Mouse (Mus musculus): Measurements from ENCODE around the gene Pip4k2b.
"Not testable (repeated sequence)": the region's sequence is repeated elsewhere in the genome, so short reads cannot be mapped to it uniquely, and the experiment has no call there.

Pip4k2b gene

GRCm38 (mm10) chr11:97714784-97715760 lies 29.4 kb downstream of the Pip4k2b start:
- no peak for DNase-seq (ENCODE audit: low spot score)

- no peak for DNase-seq (ENCODE audit: low spot score)
Observed at GRCm38 (mm10) chr11:97714356-97714755, 30.1 kb downstream of the Pip4k2b start.

GRCm38 (mm10) chr11:97713896-97714295 lies 30.6 kb downstream of the Pip4k2b start:
- no peak for DNase-seq (ENCODE audit: low spot score)

GRCm38 (mm10) chr11:97712286-97712685 lies 32.2 kb downstream of the Pip4k2b start:
- DNase-seq (ENCODE audit: low spot score), result no peak

- DNase-seq (ENCODE audit: low spot score), result no peak
Observed at GRCm38 (mm10) chr11:97711200-97711900, 33.2 kb downstream of the Pip4k2b start.

- not testable (repeated sequence) for DNase-seq (ENCODE audit: low spot score)
Observed at GRCm38 (mm10) chr11:97710067-97710466, 34.4 kb downstream of the Pip4k2b start.

- DNase-seq (ENCODE audit: low spot score), result peak; percentile 93
Observed at GRCm38 (mm10) chr11:97703039-97703826, 41.3 kb downstream of the Pip4k2b start, which contains the start of gene Psmb3. Psmb3 (plus strand) TSS chr11:97703399.

GRCm38 (mm10) chr11:97702393-97702745 lies 42.1 kb downstream of the Pip4k2b start:
- DNase-seq (ENCODE audit: low spot score), result peak; percentile 72

- DNase-seq (ENCODE audit: low spot score), result no peak
Observed at GRCm38 (mm10) chr11:97701581-97702392, 42.7 kb downstream of the Pip4k2b start.

- DNase-seq (ENCODE audit: low spot score), result no peak
Observed at GRCm38 (mm10) chr11:97700746-97701580, 43.5 kb downstream of the Pip4k2b start.

- no peak for DNase-seq (ENCODE audit: low spot score)
Observed at GRCm38 (mm10) chr11:97700003-97700745, 44.3 kb downstream of the Pip4k2b start, which contains the start of gene Pcgf2. Pcgf2 (minus strand) TSS chr11:97700497.

GRCm38 (mm10) chr11:97699626-97700002 lies 44.9 kb downstream of the Pip4k2b start:
- DNase-seq (ENCODE audit: low spot score), result no peak

- no peak for DNase-seq (ENCODE audit: low spot score)
Observed at GRCm38 (mm10) chr11:97698741-97699611, 45.5 kb downstream of the Pip4k2b start.

GRCm38 (mm10) chr11:97697891-97698529 lies 46.5 kb downstream of the Pip4k2b start:
- no peak for DNase-seq (ENCODE audit: low spot score)

GRCm38 (mm10) chr11:97697199-97697890 lies 47.2 kb downstream of the Pip4k2b start:
- DNase-seq (ENCODE audit: low spot score), result no peak

GRCm38 (mm10) chr11:97696669-97697068 lies 47.8 kb downstream of the Pip4k2b start:
- DNase-seq (ENCODE audit: low spot score), result no peak

GRCm38 (mm10) chr11:97695712-97696401 lies 48.6 kb downstream of the Pip4k2b start:
- DNase-seq (ENCODE audit: low spot score), result no peak

Data from spleen, adult 12 weeks (tissue).